ENCODE assay signal across 8 mouse cellular contexts in genomic region chr4:135855536-135856222, GRCm38 (mm10). TPM values are rescaled to one million over a fixed set of nuclear protein-coding genes. Genes with fewer than 3 reads are reported as not detected.
A peak's percentile ranks its signal among the peaks of the same experiment; 100 is the strongest.
DNase-seq lines count a peak whose midpoint lies in the region; ATAC-seq and TF ChIP-seq lines count a peak whose summit lies in the region.

TSS of gene Srsf10 (plus strand) at chr4:135855747.

- peak within 1 kb of the TSS; percentile 98 for H3K27ac ChIP-seq in brown adipose tissue, adult 24 weeks (replicated peaks; ENCODE audit: low read depth, low read length)
- H3K27ac ChIP-seq in heart, embryonic 14.5 days (replicated peaks in 1 of 2; ENCODE audit: control insufficient read depth in 1 of 2, insufficient read depth in 1 of 2, low read depth in 2 of 2, low read length in 2 of 2) = peak within 1 kb of the TSS; percentile 99
- H3K27ac ChIP-seq in liver, embryonic 14.5 days = peak within 1 kb of the TSS; percentile 94
- peak within 1 kb of the TSS; percentile 99 for H3K27ac ChIP-seq in neural tube, embryonic 11.5 days (ENCODE audit: low read depth, low read length)
- H3K27ac ChIP-seq in stomach, postnatal 0 days (replicated peaks) = peak within 1 kb of the TSS; percentile 98

- 0 out of 2 replicates have a peak, but pooled peaks cover 6% of the 10 kb centered on the region for H3K36me3 ChIP-seq in heart, embryonic 14.5 days (ENCODE audit: control insufficient read depth, insufficient read depth, low read length)
- peaks cover 17% of the 10 kb centered on the region for H3K36me3 ChIP-seq in liver, embryonic 14.5 days (replicated peaks; ENCODE audit: control insufficient read depth, insufficient read depth, low read depth)
- H3K36me3 ChIP-seq in neural tube, embryonic 11.5 days (ENCODE audit: control insufficient read depth, insufficient read depth, low read length) = 0 out of 2 replicates have a peak, but pooled peaks cover 2% of the 10 kb centered on the region
- H3K36me3 ChIP-seq in stomach, postnatal 0 days (ENCODE audit: control insufficient read depth, insufficient read depth, low read length) = no peaks in the 10 kb centered on the region

- peak within 1 kb of the TSS; percentile 98 for H3K4me3 ChIP-seq in brown adipose tissue, adult 24 weeks (ENCODE audit: insufficient read depth, low read depth, low read length)
- H3K4me3 ChIP-seq in heart, embryonic 14.5 days (ENCODE audit: control insufficient read depth in 1 of 2, insufficient read depth in 1 of 2, low read depth in 1 of 2, low read length in 2 of 2) = peak within 1 kb of the TSS; percentile 74 to 95
- H3K4me3 ChIP-seq in liver, embryonic 14.5 days (ENCODE audit: insufficient read depth in 1 of 2, low read depth in 2 of 2, low read length in 2 of 2) = peak within 1 kb of the TSS; percentile 88 to 100
- H3K4me3 ChIP-seq in neural tube, embryonic 11.5 days (ENCODE audit: low read depth, low read length) = peak within 1 kb of the TSS; percentile 98
- peak within 1 kb of the TSS; percentile 89 for H3K4me3 ChIP-seq in stomach, postnatal 0 days (ENCODE audit: low read depth, low read length)

- H3K9ac ChIP-seq in heart, embryonic 14.5 days (ENCODE audit: low read length) = peak within 1 kb of the TSS; percentile 96
- H3K9ac ChIP-seq in liver, embryonic 14.5 days (replicated peaks) = peak within 1 kb of the TSS; percentile 92
- peak within 1 kb of the TSS; percentile 98 for H3K9ac ChIP-seq in neural tube, embryonic 11.5 days (ENCODE audit: low read length)
- peak within 1 kb of the TSS; percentile 89 for H3K9ac ChIP-seq in stomach, postnatal 0 days (ENCODE audit: low read length)

- under 1% methylated on average over 54 of the region's 67 CpGs for WGBS in heart, embryonic 14.5 days
- WGBS in liver, embryonic 14.5 days (ENCODE audit: insufficient replicate concordance) = under 1% methylated on average over 66 of the region's 67 CpGs
- under 1% methylated on average over 66 of the region's 67 CpGs for WGBS in neural tube, embryonic 11.5 days
- 0% methylated on average over 41 of the region's 67 CpGs for WGBS in stomach, postnatal 0 days

- ATAC-seq in heart, embryonic 14.5 days (ENCODE audit: insufficient number of reproducible peaks, insufficient read depth, low FRiP score, low read depth) = peak; percentile 93
- ATAC-seq in liver, embryonic 14.5 days (ENCODE audit: insufficient read depth) = peak; percentile 88
- peak; percentile 95 for ATAC-seq in neural tube, embryonic 11.5 days (ENCODE audit: insufficient read depth, low FRiP score, low TSS enrichment)
- ATAC-seq in stomach, postnatal 0 days (ENCODE audit: low FRiP score, low TSS enrichment) = peak; percentile 97

- H3K27me3 ChIP-seq in heart, embryonic 14.5 days (ENCODE audit: control insufficient read depth, insufficient read depth, low read length) = no peaks in the 10 kb centered on the region
- no peaks in the 10 kb centered on the region for H3K27me3 ChIP-seq in liver, embryonic 14.5 days (ENCODE audit: control insufficient read depth, insufficient read depth, low read length)
- no peaks in the 10 kb centered on the region for H3K27me3 ChIP-seq in neural tube, embryonic 11.5 days (ENCODE audit: control insufficient read depth, insufficient read depth, low read length)
- H3K27me3 ChIP-seq in stomach, postnatal 0 days (ENCODE audit: control insufficient read depth, insufficient read depth, low read length) = no peaks in the 10 kb centered on the region

- peaks cover 7% of the 10 kb centered on the region for H3K4me1 ChIP-seq in brown adipose tissue, adult 24 weeks (ENCODE audit: control insufficient read depth, insufficient read depth, insufficient read length, low read length)
- peaks cover 5 to 34% of the 10 kb centered on the region in 2 experiments for H3K4me1 ChIP-seq in heart, embryonic 14.5 days (ENCODE audit: control insufficient read depth in 2 of 2, insufficient read depth in 2 of 2, low read length in 2 of 2)
- peaks cover 43 to 60% of the 10 kb centered on the region in 2 experiments for H3K4me1 ChIP-seq in liver, embryonic 14.5 days (replicated peaks; ENCODE audit: control insufficient read depth in 2 of 2, insufficient read depth in 2 of 2, low read length in 1 of 2)
- peaks cover 18% of the 10 kb centered on the region; the same call in 1 of the 2 replicates for H3K4me1 ChIP-seq in neural tube, embryonic 11.5 days (ENCODE audit: control insufficient read depth, insufficient read depth, low read length)
- no peaks in the 10 kb centered on the region; the same call in 1 of the 2 replicates for H3K4me1 ChIP-seq in stomach, postnatal 0 days (replicated peaks; ENCODE audit: control insufficient read depth, insufficient read depth)

- TF ChIP-seq EP300 in liver, embryonic 14.5 days (IDR thresholded peaks at IDR 0.05; ENCODE audit: low read depth) = peak; percentile 62
- peak; percentile 98 for TF ChIP-seq EP300 in stomach, postnatal 0 days (optimal IDR thresholded peaks at IDR 0.05)

- TF ChIP-seq CTCF in liver, embryonic 14.5 days (IDR thresholded peaks at IDR 0.05; ENCODE audit: low read depth) = no peak
- TF ChIP-seq CTCF in stomach, postnatal 0 days (IDR thresholded peaks at IDR 0.05; ENCODE audit: low read depth) = no peak

- no peaks in the 10 kb centered on the region for H3K9me3 ChIP-seq in heart, embryonic 14.5 days (ENCODE audit: control insufficient read depth, low read length)
- H3K9me3 ChIP-seq in liver, embryonic 14.5 days (ENCODE audit: control insufficient read depth, low read length) = no peaks in the 10 kb centered on the region
- no peaks in the 10 kb centered on the region for H3K9me3 ChIP-seq in neural tube, embryonic 11.5 days (ENCODE audit: control insufficient read depth, low read length)
- no peaks in the 10 kb centered on the region for H3K9me3 ChIP-seq in stomach, postnatal 0 days (ENCODE audit: control insufficient read depth, low read length)

- peak within 1 kb of the TSS; percentile 85 for H3K4me2 ChIP-seq in heart, embryonic 14.5 days (ENCODE audit: low read length)
- H3K4me2 ChIP-seq in liver, embryonic 14.5 days (ENCODE audit: low read depth) = peak within 1 kb of the TSS; percentile 95
- peak within 1 kb of the TSS; percentile 89 for H3K4me2 ChIP-seq in neural tube, embryonic 11.5 days (ENCODE audit: low read depth)
- peak within 1 kb of the TSS; percentile 86 for H3K4me2 ChIP-seq in stomach, postnatal 0 days (replicated peaks; ENCODE audit: low read depth)

- peak; percentile 99 for DNase-seq in CD4-positive, CD25-positive, alpha-beta regulatory T cell, adult 2 months (ENCODE audit: low read depth, low spot score)
- DNase-seq in fibroblast of lung, adult 2 months (ENCODE audit: low read depth) = peak; percentile 89
- peak; percentile 97 to 98 for DNase-seq in kidney, postnatal 25 days
- DNase-seq in liver, embryonic 14.5 days (ENCODE audit: low read depth in 3 of 3, low spot score in 3 of 3) = peak; percentile 92 to 96 (median 96)
- DNase-seq in neural tube, embryonic 11.5 days (ENCODE audit: low spot score) = peak; percentile 100
- peak; percentile 98 for DNase-seq in stomach, postnatal 0 days (ENCODE audit: low spot score)

RNA-seq across cellular contexts. Expression of gene Srsf10, which starts in this region (rescaled TPM):
- polyA plus RNA-seq in brown adipose tissue, adult 24 weeks (2012; ENCODE audit: insufficient read depth, insufficient read length, missing spikeins) = 58.3 and 62.6 TPM in 2 replicates
- polyA plus RNA-seq in heart, embryonic 14.5 days (2014; fragmentation: Nextera tagmentation; extraction: Ambion mirVana) = 144 and 147 TPM in 2 replicates
- polyA plus RNA-seq in liver, embryonic 14.5 days (2012; rRNA removed) = 33.2 and 49.6 TPM in 2 replicates
- polyA plus RNA-seq in liver, embryonic 14.5 days (2014; fragmentation: Nextera tagmentation; extraction: Ambion mirVana) = 108 and 110 TPM in 2 replicates
- 349 and 359 TPM in 2 replicates for polyA plus RNA-seq in neural tube, embryonic 11.5 days (2014; fragmentation: Nextera tagmentation; extraction: Ambion mirVana)
- polyA plus RNA-seq in stomach, postnatal 0 days (2015; fragmentation: Nextera tagmentation; extraction: Ambion mirVana) = 83.7 and 88.1 TPM in 2 replicates

Comparison
In these comparisons a context has a peak if more than half of its experiments do, and no peak if none do; other contexts are left out.
1. Peak in every context shown above with its lines: DNase-seq, ATAC-seq, H3K4me3 ChIP-seq and H3K27ac ChIP-seq.